Mouse (Mus musculus) megakaryocyte-erythroid progenitor cell, adult 5-6 weeks (primary cell): ENCODE data around the gene BC025446. TPM values are rescaled to one million over a fixed set of nuclear protein-coding genes. Genes with fewer than 3 reads are reported as not detected.
"Not testable (repeated sequence)": the region's sequence is repeated elsewhere in the genome, so short reads cannot be mapped to it uniquely, and the experiment has no call there.

Experiments used
- ATAC-seq: replicated peaks from 2 replicates; pipeline ENCODE4 v1.8.0; 2016; ENCODE audit warnings: mild to moderate bottlenecking, inconsistent platforms; ENCODE audit not compliant: severe bottlenecking, poor library complexity, low FRiP score, low TSS enrichment
- total RNA-seq, 2 experiments: library from RNA; stranded (forward) in 1 of 2; stranded (reverse) in 1 of 2; fragments of 200-1000, 215-1000 nt in 1 of 2; fragments of >200 nt in 1 of 2; fragmentation: Nextera tagmentation in 1 of 2; gene quantifications; 2 replicates each; pipeline ENCODE4 v1.2.3; 2014 to 2017

Gene BC025446
- total RNA-seq (2014; fragmentation: Nextera tagmentation) (not detected in 2 replicates), total RNA-seq (2017) (not detected in 2 replicates)

- ATAC-seq = no peak
These were observed at the start of gene BC025446 for GRCm38 (mm10) chr15:75215778-75216691. Gene BC025446 (plus strand): TSS chr15:75216376.

GRCm38 (mm10) chr15:75175506-75175905 lies 40.7 kb upstream of the BC025446 start:
- peak; percentile 71; the same call in 1 of the 2 replicates for ATAC-seq

GRCm38 (mm10) chr15:75186291-75186690 lies 29.9 kb upstream of the BC025446 start:
- no peak for ATAC-seq

- ATAC-seq = 0 out of 2 replicates have a peak, but pooled peaks have one; percentile 61
These were observed 27.1 kb upstream of the BC025446 start for GRCm38 (mm10) chr15:75189116-75189515.

GRCm38 (mm10) chr15:75190560-75190959 lies 25.6 kb upstream of the BC025446 start:
- ATAC-seq = not testable (repeated sequence)

- no peak for ATAC-seq
These were observed 655 bp downstream of the BC025446 start for GRCm38 (mm10) chr15:75216831-75217230.

- no peak for ATAC-seq
These were observed 5.8 kb downstream of the BC025446 start for GRCm38 (mm10) chr15:75221942-75222341.

- no peak for ATAC-seq
These were observed 21.6 kb downstream of the BC025446 start for GRCm38 (mm10) chr15:75237736-75238288.

- ATAC-seq = no peak
These were observed 24.4 kb downstream of the BC025446 start for GRCm38 (mm10) chr15:75240558-75240957.

- ATAC-seq = no peak
These were observed 26.8 kb downstream of the BC025446 start for GRCm38 (mm10) chr15:75242756-75243640.

GRCm38 (mm10) chr15:75254671-75255070 lies 38.5 kb downstream of the BC025446 start:
- ATAC-seq = no peak

- ATAC-seq = no peak
These were observed 49.7 kb downstream of the BC025446 start for GRCm38 (mm10) chr15:75265863-75266262.

- ATAC-seq = no peak
These were observed 50.5 kb downstream of the BC025446 start for GRCm38 (mm10) chr15:75266626-75267025.

- no peak for ATAC-seq
These were observed 51.9 kb downstream of the BC025446 start, which contains the start of gene Ly6f for GRCm38 (mm10) chr15:75268121-75268520. Gene Ly6f (plus strand): TSS chr15:75268421.

- no peak for ATAC-seq
These were observed 53.0 kb downstream of the BC025446 start for GRCm38 (mm10) chr15:75268916-75269829.

- ATAC-seq = no peak
These were observed 54.0 kb downstream of the BC025446 start for GRCm38 (mm10) chr15:75270169-75270568.

- no peak for ATAC-seq
These were observed 54.7 kb downstream of the BC025446 start for GRCm38 (mm10) chr15:75270691-75271362.

GRCm38 (mm10) chr15:75271426-75271825 lies 55.2 kb downstream of the BC025446 start:
- ATAC-seq = no peak
